Mouse (Mus musculus): ENCODE results near the gene Myom3. TPM values are rescaled to one million over a fixed set of nuclear protein-coding genes. Genes with fewer than 3 reads are reported as not detected.

The Myom3 gene
- polyA plus RNA-seq, 1 experiment: not detected

DNA sequence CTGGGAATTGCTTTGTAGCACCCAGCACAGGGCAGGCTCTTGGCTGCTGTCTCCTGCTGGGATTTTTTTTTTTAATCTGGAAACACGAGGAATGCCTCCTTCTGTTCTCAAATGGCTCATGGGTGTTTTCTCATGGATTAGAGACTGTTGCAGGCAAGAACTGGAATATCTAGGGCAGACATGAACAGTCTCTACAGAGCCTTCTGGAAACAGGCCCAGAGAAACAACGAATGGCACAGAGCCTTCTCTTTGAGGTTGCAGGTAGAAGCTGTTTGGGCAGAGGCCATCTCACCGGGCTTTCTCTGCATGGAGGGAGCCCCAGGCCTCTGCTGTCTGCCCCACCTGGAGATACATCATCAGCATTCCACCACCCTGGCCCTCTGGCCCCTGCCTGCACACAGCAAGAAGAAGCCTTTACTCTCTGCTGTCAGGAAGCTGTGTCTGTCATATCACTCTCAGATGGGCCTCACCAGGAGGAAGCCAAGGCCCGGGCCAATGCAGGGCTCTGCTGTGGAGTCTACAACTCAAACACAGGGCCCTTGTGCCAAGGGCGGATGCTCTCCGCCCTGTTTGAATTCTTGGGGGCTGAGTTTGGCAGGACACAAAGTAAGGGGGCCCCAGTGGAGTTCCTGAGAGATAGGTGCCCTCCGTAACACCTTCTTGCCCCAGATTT, 7.3 kb upstream of the Myom3 start:
- TF ChIP-seq GATA1 (IDR thresholded peaks at IDR 0.05; ENCODE audit: low read length): no peak

- no peak for TF ChIP-seq GATA1 (IDR thresholded peaks at IDR 0.05; ENCODE audit: low read length)
These were observed 6.7 kb upstream of the Myom3 start for GRCm38 (mm10) chr4:135752779-135753164.

DNA sequence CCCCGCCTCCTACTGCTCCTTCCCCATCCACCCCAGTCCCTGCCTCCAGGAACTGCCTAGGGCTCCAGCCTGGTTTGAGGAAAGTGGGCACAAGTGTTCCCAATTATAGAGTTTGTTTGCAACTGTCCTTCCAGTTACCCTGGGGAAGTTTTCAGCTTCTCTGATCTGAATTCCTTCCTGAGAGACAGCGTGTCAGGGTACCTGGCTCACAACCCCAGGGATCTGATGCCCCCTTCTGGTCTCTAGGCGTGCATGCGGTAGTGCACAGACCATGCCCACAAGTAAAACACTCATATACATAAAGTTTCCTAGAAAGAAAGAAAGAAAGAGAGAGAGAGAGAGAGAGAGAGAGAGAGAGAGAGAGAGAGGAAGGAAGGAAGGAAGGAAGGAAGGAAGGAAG, 1.2 kb upstream of the Myom3 start:
- no peak for TF ChIP-seq GATA1 (IDR thresholded peaks at IDR 0.05; ENCODE audit: low read length)

GRCm38 (mm10) chr4:135758825-135759224, 690 bp upstream of the Myom3 start:
- TF ChIP-seq GATA1 (IDR thresholded peaks at IDR 0.05; ENCODE audit: low read length): no peak

DNA sequence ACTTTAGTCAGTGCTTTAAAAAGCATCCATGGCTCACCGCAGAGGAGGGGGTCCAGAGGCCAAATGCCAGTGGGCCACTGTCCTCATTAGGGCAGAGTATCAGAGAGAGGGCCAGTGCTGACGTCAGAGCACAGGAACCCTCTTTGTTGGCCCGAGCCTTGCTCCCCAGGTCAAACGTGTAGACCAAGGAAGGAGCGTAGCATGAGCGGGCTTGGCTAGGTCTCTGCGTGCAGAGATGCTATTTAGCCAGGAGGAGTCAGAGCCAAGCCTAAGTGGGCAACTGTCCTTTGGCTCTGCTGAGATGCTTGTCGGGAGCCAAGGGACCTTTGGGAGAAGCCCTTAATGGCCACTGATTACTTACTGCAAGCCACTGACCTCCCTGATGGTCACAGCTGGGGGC, 1.5 kb downstream of the Myom3 start:
- TF ChIP-seq GATA1 (IDR thresholded peaks at IDR 0.05; ENCODE audit: low read length): no peak

DNA sequence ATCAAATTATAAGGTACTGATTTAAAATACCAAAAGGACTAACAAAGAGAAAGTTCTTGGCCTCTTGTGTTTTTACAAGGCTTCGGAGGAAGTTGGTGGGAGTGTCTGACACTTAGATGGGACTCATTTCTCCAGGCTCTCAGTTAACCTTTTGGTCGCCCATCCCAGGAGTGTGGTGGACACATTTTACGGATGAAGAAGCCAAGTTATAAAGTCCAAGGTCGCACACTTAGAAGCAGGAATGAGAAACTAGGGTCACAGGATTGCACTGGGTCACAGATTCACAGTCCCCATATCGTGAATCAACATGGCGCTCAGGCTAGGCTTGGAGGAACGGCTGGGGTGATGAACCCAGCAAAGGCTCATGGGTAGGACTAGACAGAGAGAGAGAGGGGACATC, 2.1 kb downstream of the Myom3 start:
- TF ChIP-seq GATA1 (IDR thresholded peaks at IDR 0.05; ENCODE audit: low read length): no peak

DNA sequence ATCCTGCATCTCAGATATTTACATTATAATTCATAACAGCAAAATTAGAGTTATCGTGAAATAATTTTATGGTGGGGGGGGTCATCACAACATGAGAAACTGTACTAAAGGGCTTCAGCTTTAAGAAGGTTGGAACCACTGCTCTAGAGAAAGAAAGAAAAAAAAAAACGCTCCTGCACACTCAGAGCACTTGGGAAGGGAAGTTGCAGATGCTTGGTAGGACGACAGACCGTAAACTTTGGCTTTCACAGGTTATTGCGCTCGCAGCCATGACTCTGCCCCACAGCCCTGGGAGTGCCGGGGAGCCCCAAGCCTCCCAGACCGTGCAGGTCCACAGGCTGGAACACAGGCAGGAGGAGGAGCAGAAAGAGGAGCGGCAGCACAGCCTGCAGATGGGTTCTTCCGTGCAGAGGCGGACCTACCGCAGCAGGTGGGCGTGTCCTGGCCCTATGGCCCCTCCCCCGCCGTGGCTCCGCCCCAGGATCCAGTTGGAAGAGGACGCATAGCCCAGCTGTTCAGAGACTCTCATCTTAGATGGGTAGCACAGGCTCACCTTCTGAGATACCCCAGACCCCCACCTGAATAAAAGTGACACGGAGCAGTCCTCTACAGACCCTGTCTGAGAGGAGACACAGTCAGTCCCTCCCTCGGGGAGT, 2.9 kb downstream of the Myom3 start:
- no peak for TF ChIP-seq GATA1 (IDR thresholded peaks at IDR 0.05; ENCODE audit: low read length)

- no peak for TF ChIP-seq GATA1 (IDR thresholded peaks at IDR 0.05; ENCODE audit: low read length)
These were observed 5.2 kb downstream of the Myom3 start for GRCm38 (mm10) chr4:135764700-135765099.

DNA sequence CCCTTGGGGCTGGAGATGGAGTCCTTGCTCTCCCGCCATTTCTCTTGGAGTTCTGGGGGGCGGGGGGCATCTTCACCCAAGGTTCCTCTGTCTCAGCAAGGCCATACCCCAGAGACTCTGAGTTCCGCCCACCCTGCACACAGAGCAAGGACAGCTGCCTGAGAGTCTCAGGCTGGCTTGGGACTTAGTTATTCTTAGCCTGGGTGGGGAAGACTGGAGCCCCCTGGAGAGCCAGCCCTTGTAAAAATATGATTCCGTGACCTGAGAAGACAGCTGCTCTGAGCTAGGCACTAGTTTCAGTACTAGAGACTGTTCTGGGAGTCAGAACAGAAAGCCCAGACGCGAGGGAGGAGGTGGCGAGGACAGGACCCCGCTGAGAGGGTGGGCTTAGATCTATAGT, 6.2 kb downstream of the Myom3 start:
- TF ChIP-seq GATA1 (IDR thresholded peaks at IDR 0.05; ENCODE audit: low read length): no peak

DNA sequence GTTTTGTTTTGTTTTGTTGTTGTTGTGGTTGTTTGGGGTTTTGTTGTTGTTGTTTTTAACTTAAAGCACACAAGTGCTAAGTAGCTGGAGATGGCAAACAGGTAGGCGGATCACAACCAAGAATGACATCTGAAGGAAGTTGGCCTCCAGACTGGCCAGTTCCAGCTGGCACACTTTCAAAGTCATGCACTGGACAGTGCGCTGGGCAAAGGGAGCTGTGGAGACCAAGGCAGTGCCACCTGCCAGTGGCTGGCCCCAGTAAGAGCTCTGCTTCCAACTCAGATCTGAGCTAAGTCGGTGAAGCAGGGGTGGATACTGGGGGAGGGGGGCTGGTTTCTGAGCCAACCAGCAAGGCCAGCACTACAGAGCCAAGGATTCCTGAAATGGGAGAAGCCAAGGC, 7.5 kb downstream of the Myom3 start:
- TF ChIP-seq GATA1 (IDR thresholded peaks at IDR 0.05; ENCODE audit: low read length): no peak

- TF ChIP-seq GATA1 (IDR thresholded peaks at IDR 0.05; ENCODE audit: low read length): no peak
These were observed 9.3 kb downstream of the Myom3 start for GRCm38 (mm10) chr4:135768572-135769526.

DNA sequence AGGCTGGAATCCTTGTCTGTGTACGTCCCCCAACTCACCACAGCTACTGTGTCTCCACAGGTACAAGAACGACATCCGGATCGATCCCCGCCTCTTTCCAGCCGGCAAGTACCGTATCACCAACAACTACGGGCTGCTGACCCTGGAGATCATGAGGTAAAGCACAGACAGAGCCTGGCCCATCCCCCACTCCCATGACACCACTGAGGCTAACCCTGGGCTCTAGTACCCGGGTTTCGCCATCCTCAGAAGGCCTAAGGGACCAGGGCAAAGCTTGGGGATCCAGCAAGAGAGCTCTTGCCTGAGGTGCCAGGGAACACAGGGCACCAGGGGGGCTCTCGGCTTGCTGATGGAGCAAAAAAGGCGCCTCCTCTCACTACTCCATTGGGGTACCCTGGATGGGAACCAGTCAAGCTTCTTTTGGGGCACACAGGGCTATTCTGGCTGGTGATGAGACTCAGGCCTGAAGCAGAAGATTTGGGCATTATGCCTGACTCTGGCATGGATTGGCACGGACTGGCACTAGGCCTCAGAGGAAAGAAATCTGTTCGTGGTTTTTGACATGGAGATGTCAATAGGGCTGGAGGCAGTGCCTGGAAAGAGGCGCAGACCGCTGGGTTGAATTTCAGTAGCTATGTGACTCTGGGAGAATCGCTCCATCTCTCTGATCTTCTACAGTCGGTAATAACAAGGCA, 11.2 kb downstream of the Myom3 start:
- TF ChIP-seq GATA1 (IDR thresholded peaks at IDR 0.05; ENCODE audit: low read length): no peak

GRCm38 (mm10) chr4:135771592-135771991, 12.1 kb downstream of the Myom3 start:
- TF ChIP-seq GATA1 (IDR thresholded peaks at IDR 0.05; ENCODE audit: low read length): no peak

- no peak for TF ChIP-seq GATA1 (IDR thresholded peaks at IDR 0.05; ENCODE audit: low read length)
These were observed 13.2 kb downstream of the Myom3 start for GRCm38 (mm10) chr4:135772671-135773070.

DNA sequence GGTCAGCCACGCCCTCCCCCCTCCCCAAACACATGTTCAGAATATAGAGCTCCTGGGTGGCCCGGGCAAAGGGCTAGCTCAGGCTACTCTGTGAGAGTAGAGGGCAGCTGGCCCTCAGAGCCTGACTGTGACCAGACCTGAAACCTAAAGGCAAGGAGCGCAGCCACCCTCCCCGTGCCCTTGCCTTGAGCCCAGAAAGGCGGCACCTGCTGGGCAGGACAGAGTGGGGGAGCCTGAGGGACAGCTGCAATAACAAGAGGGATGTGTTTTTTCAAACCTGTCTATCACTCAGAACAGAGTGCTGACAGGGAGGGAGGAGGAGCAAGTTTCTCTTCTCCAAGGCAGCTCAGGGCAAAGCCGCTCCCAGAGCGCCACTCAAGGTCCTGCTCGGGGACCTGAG, 15.0 kb downstream of the Myom3 start:
- no peak for TF ChIP-seq GATA1 (IDR thresholded peaks at IDR 0.05; ENCODE audit: low read length)

GRCm38 (mm10) chr4:135776850-135777249, 17.3 kb downstream of the Myom3 start:
- no peak for TF ChIP-seq GATA1 (IDR thresholded peaks at IDR 0.05; ENCODE audit: low read length)

Measured in G1E-ER4 (cell line).